In genomic region chr3:86552170-86552569, GRCm38 (mm10) we compare ENCODE assay signal across 13 mouse cellular contexts. TPM values are rescaled to one million over a fixed set of nuclear protein-coding genes. Genes with fewer than 3 reads are reported as not detected.
DNase-seq lines count a peak whose midpoint lies in the region; ATAC-seq and TF ChIP-seq lines count a peak whose summit lies in the region.
"Had no signal": no experiment of that assay in that cellular context is flagged by ENCODE, and none has a peak within 500 bp of the region (broad histone marks: within the 10 kb centered on the region; RNA-seq: fewer than 3 reads in every experiment).

No protein-coding gene starts in this region.

- no peak overlapping the region for H3K4me2 ChIP-seq in lung, embryonic 14.5 days
- H3K4me2 ChIP-seq in hindbrain, embryonic 14.5 days (replicated peaks), result peak overlapping the region; percentile 59
- 0 out of 2 replicates have a peak overlapping the region, but pooled peaks have one; percentile 21 for H3K4me2 ChIP-seq in limb, embryonic 14.5 days (replicated peaks; ENCODE audit: low read depth, low read length, severe bottlenecking)
- H3K4me2 ChIP-seq: forebrain, embryonic 15.5 days; limb, embryonic 15.5 days had no signal

- H3K27me3 ChIP-seq in lung, embryonic 14.5 days (ENCODE audit: insufficient read depth, low read length), result peaks cover 48% of the 10 kb centered on the region
- H3K27me3 ChIP-seq in hindbrain, embryonic 14.5 days (ENCODE audit: control insufficient read depth, insufficient read depth, low read length), result peaks cover 12% of the 10 kb centered on the region
- H3K27me3 ChIP-seq in limb, embryonic 14.5 days (ENCODE audit: control insufficient read depth, insufficient read depth, low read length), result no peaks in the 10 kb centered on the region
- H3K27me3 ChIP-seq in kidney, adult 2 months (replicated peaks; ENCODE audit: control insufficient read depth, insufficient read depth, low read length), result no peaks in the 10 kb centered on the region

- H3K27ac ChIP-seq in lung, embryonic 14.5 days (ENCODE audit: low read depth), result no peak overlapping the region
- H3K27ac ChIP-seq in hindbrain, embryonic 14.5 days, result peak overlapping the region; percentile 89
- H3K27ac ChIP-seq in limb, embryonic 14.5 days (replicated peaks; ENCODE audit: low read depth, low read length), result 0 out of 2 replicates have a peak overlapping the region, but pooled peaks have one; percentile 8
- no peak overlapping the region for H3K27ac ChIP-seq in kidney, adult 2 months (ENCODE audit: insufficient read depth, low read depth, low read length)
- H3K27ac ChIP-seq: forebrain, embryonic 15.5 days; limb, embryonic 15.5 days had no signal

- no peak for ATAC-seq in lung, embryonic 14.5 days (ENCODE audit: insufficient read depth)
- no peak for ATAC-seq in hindbrain, embryonic 14.5 days (ENCODE audit: low FRiP score)
- no peak for ATAC-seq in limb, embryonic 14.5 days (ENCODE audit: low FRiP score, low read depth)
- ATAC-seq: forebrain, embryonic 15.5 days had no signal

- no peak overlapping the region for H3K4me3 ChIP-seq in lung, embryonic 14.5 days (ENCODE audit: low read depth, low read length)
- H3K4me3 ChIP-seq in hindbrain, embryonic 14.5 days (replicated peaks; ENCODE audit: low read length), result no peak overlapping the region
- H3K4me3 ChIP-seq in limb, embryonic 14.5 days (replicated peaks; ENCODE audit: low read length), result no peak overlapping the region
- no peak overlapping the region for H3K4me3 ChIP-seq in kidney, adult 2 months (ENCODE audit: insufficient read depth, low read depth, low read length)
- H3K4me3 ChIP-seq: forebrain, embryonic 15.5 days; limb, embryonic 15.5 days had no signal

- H3K9me3 ChIP-seq in lung, embryonic 14.5 days (ENCODE audit: low read depth, low read length), result no peaks in the 10 kb centered on the region
- no peaks in the 10 kb centered on the region for H3K9me3 ChIP-seq in hindbrain, embryonic 14.5 days (ENCODE audit: control insufficient read depth, low read length)
- no peaks in the 10 kb centered on the region for H3K9me3 ChIP-seq in limb, embryonic 14.5 days (ENCODE audit: control insufficient read depth, low read length)
- H3K9me3 ChIP-seq: forebrain, embryonic 15.5 days; limb, embryonic 15.5 days had no signal

- DNase-seq in lung, embryonic 14.5 days, result peak; percentile 12
- DNase-seq in lung, postnatal 14 days, result no peak
- no peak for DNase-seq in hindbrain, embryonic 14.5 days (ENCODE audit: low spot score)
- no peak for DNase-seq in limb, embryonic 14.5 days (ENCODE audit: low spot score)
- DNase-seq in yolk sac, embryonic 10.5 days (ENCODE audit: low spot score), result peak; percentile 44
- no peak for DNase-seq in kidney, adult 2 months
- no peak for DNase-seq in kidney, postnatal 10 days
- DNase-seq in kidney, adult 8-10 months, result no peak
- DNase-seq: cerebellum, adult 2 months; right cerebral cortex, postnatal 25 days had no signal

- TF ChIP-seq POLR2A in limb, embryonic 14.5 days (IDR thresholded peaks at IDR 0.05; ENCODE audit: borderline replicate concordance, extremely low read depth, insufficient read depth, insufficient read length), result no peak
- TF ChIP-seq POLR2A in kidney, adult 2 months (IDR thresholded peaks at IDR 0.05; ENCODE audit: low read depth, low read length), result no peak

- no peak overlapping the region for H3K9ac ChIP-seq in lung, embryonic 14.5 days
- H3K9ac ChIP-seq in hindbrain, embryonic 14.5 days, result peak overlapping the region; percentile 47; the same call in 1 of the 2 replicates
- no peak overlapping the region for H3K9ac ChIP-seq in limb, embryonic 14.5 days (ENCODE audit: low read depth, low read length, severe bottlenecking)
- H3K9ac ChIP-seq: forebrain, embryonic 15.5 days; limb, embryonic 15.5 days had no signal

- WGBS in lung, embryonic 14.5 days, result 48% methylated on average over 5 of the region's 5 CpGs
- 43% methylated on average over 5 of the region's 5 CpGs for WGBS in hindbrain, embryonic 14.5 days
- 43% methylated on average over 5 of the region's 5 CpGs for WGBS in limb, embryonic 14.5 days
- WGBS in kidney, adult 2 months, result 86% methylated on average over 5 of the region's 5 CpGs

- no peak for TF ChIP-seq CTCF in lung, embryonic 14.5 days (IDR thresholded peaks at IDR 0.05; ENCODE audit: low read depth)
- TF ChIP-seq CTCF in kidney, adult 2 months (conservative IDR thresholded peaks at IDR 0.05; ENCODE audit: insufficient read depth, insufficient read length, low read depth, low read length), result no peak

- H3K36me3 ChIP-seq in lung, embryonic 14.5 days (ENCODE audit: insufficient read depth), result no peaks in the 10 kb centered on the region
- no peaks in the 10 kb centered on the region for H3K36me3 ChIP-seq in hindbrain, embryonic 14.5 days (replicated peaks; ENCODE audit: control insufficient read depth, insufficient read depth)
- no peaks in the 10 kb centered on the region for H3K36me3 ChIP-seq in limb, embryonic 14.5 days (ENCODE audit: control insufficient read depth, insufficient read depth, low read length)
- no peaks in the 10 kb centered on the region for H3K36me3 ChIP-seq in kidney, adult 2 months (ENCODE audit: control insufficient read depth, insufficient read depth, low read length)
- H3K36me3 ChIP-seq: forebrain, embryonic 15.5 days; limb, embryonic 15.5 days had no signal

- H3K4me1 ChIP-seq in lung, embryonic 14.5 days (ENCODE audit: insufficient read depth), result no peaks in the 10 kb centered on the region
- H3K4me1 ChIP-seq in hindbrain, embryonic 14.5 days (replicated peaks; ENCODE audit: control insufficient read depth, insufficient read depth, low read length), result peaks cover 25% of the 10 kb centered on the region; the same call in 1 of the 2 replicates
- H3K4me1 ChIP-seq in limb, embryonic 14.5 days (ENCODE audit: control insufficient read depth, insufficient read depth, low read length), result peaks cover 15% of the 10 kb centered on the region
- no peaks in the 10 kb centered on the region for H3K4me1 ChIP-seq in kidney, adult 2 months (ENCODE audit: control insufficient read depth, insufficient read depth, low read length)

RNA-seq across cellular contexts. Expression of gene Mab21l2, which starts 3.7 kb away (rescaled TPM):
- polyA plus RNA-seq in lung, embryonic 14.5 days (2014; fragmentation: Nextera tagmentation; extraction: Ambion mirVana), result 0.30 and 0.53 TPM in 2 replicates
- 244 and 265 TPM in 2 replicates for polyA plus RNA-seq in hindbrain, embryonic 14.5 days (2014; fragmentation: Nextera tagmentation; extraction: Ambion mirVana)
- 38.6 and 48.4 TPM in 2 replicates for polyA plus RNA-seq in limb, embryonic 14.5 days (2012; rRNA removed)
- 31.8 and 43.7 TPM in 2 replicates for polyA plus RNA-seq in limb, embryonic 14.5 days (2014; fragmentation: Nextera tagmentation; extraction: Ambion mirVana)
- polyA plus RNA-seq in kidney, adult 2 months (2012; rRNA removed), result 0.05 and 0.08 TPM in 2 replicates
- polyA plus RNA-seq: gonadal fat pad, adult 2 months had no signal

Comparison
In these comparisons a context has a peak if more than half of its experiments do, and no peak if none do; other contexts are left out.
1. DNase-seq: peak in lung, embryonic 14.5 days (single experiment) and yolk sac, embryonic 10.5 days (single experiment); none in lung, postnatal 14 days (single experiment), hindbrain, embryonic 14.5 days (single experiment), limb, embryonic 14.5 days (single experiment), kidney, adult 2 months (single experiment), kidney, postnatal 10 days (single experiment) and kidney, adult 8-10 months (0 of 2).
2. H3K27ac ChIP-seq: peak in hindbrain, embryonic 14.5 days (single experiment) and limb, embryonic 14.5 days (single experiment); none in lung, embryonic 14.5 days (single experiment) and kidney, adult 2 months (single experiment).
3. RNA of gene Mab21l2, which starts 3.7 kb away (polyA plus RNA-seq): 244 to 265 TPM in hindbrain, embryonic 14.5 days and 31.8 to 48.4 TPM in limb, embryonic 14.5 days; 0.30 to 0.53 TPM in lung, embryonic 14.5 days and 0.05 to 0.08 TPM in kidney, adult 2 months; every median in the first group is over 10 times any median in the second.